Mouse (Mus musculus) hindbrain, postnatal 0 days (tissue): ENCODE data around the gene Lypd4. TPM values are rescaled to one million over a fixed set of nuclear protein-coding genes. Genes with fewer than 3 reads are reported as not detected.
A peak's percentile ranks its signal among the peaks of the same experiment; 100 is the strongest.
"Not testable (repeated sequence)": the region's sequence is repeated elsewhere in the genome, so short reads cannot be mapped to it uniquely, and the experiment has no call there.

ENCODE experiments used
- ATAC-seq: fragments of 200-750 bp; cut with Nextera tagmentation; 2 replicates; pipeline ENCODE4 v1.8.0; 2017; ENCODE audit warnings: mild to moderate bottlenecking, moderate TSS enrichment, moderate library complexity
- DNase-seq: peaks from one replicate; pipeline ENCODE4 v3.0.0-alpha.2; 2015; ENCODE audit warnings: low spot score
- H3K27ac ChIP-seq: fragments of 300-500 bp; sonication (generic); 2 replicates; pipeline ENCODE4 v1.5.1; 2014; ENCODE audit warnings: mild to moderate bottlenecking
- H3K27me3 ChIP-seq: fragments of 300-500 bp; sonication (generic); 2 replicates; pipeline ENCODE4 v1.6.1; 2014; ENCODE audit warnings: low read length, mixed read lengths; ENCODE audit not compliant: insufficient read depth
- H3K36me3 ChIP-seq: fragments of 300-500 bp; sonication (generic); 2 replicates; pipeline ENCODE4 v1.6.1; 2014; ENCODE audit warnings: low read length, mixed read lengths; ENCODE audit not compliant: insufficient read depth
- H3K4me1 ChIP-seq: fragments of 300-500 bp; sonication (generic); 2 replicates; pipeline ENCODE4 v1.6.1; 2014; ENCODE audit warnings: antibody characterized with exemption, low read length, mixed read lengths; ENCODE audit not compliant: insufficient read depth
- H3K4me2 ChIP-seq: fragments of 300-500 bp; sonication (generic); 2 replicates; pipeline ENCODE4 v1.6.1; 2014; ENCODE audit warnings: low read depth, mild to moderate bottlenecking, low read length, moderate library complexity, mixed read lengths
- H3K4me3 ChIP-seq: fragments of 300-500 bp; sonication (generic); 2 replicates; pipeline ENCODE4 v1.5.1; 2014; ENCODE audit warnings: low read length
- H3K9ac ChIP-seq: fragments of 300-500 bp; sonication (generic); replicated peaks from 2 replicates; pipeline ENCODE4 v1.6.1; 2014; ENCODE audit warnings: mild to moderate bottlenecking, low read length, moderate library complexity, mixed read lengths
- H3K9me3 ChIP-seq: fragments of 300-500 bp; sonication (generic); 2 replicates; pipeline ENCODE4 v1.6.1; 2016; ENCODE audit warnings: low read length, mixed read lengths
- CTCF ChIP-seq: IDR thresholded peaks from 2 replicates; pipeline ENCODE4 v1.5.1; 2016; ENCODE audit warnings: antibody characterized with exemption, control low read depth, low read depth
- whole genome bisulfite sequencing: fragments of 180-500 bp; shearing (Covaris S2); extraction: QIAGEN DNeasy Blood & Tissue Kit; methylation state at CpG from one replicate; pipeline ENCODE4 v1.1.7; 2014; 5-methylcytosine and 5-hydroxymethylcytosine counted together
- polyA plus RNA-seq: library from polyadenylated mRNA; unstranded; fragments of >200 nt; fragmentation: Nextera tagmentation; extraction: Ambion mirVana; gene quantifications from 2 replicates; pipeline ENCODE4 v1.2.1, GENCODE M21; 2015
- total RNA-seq: library from RNA; depleted of rRNA; stranded (reverse); fragments of >200 nt; gene quantifications from 2 replicates; pipeline ENCODE4 v1.2.3, GENCODE M21; 2014

Gene Lypd4
- total and polyA plus RNA-seq, 2 experiments from 2014 or later = not detected

DNA sequence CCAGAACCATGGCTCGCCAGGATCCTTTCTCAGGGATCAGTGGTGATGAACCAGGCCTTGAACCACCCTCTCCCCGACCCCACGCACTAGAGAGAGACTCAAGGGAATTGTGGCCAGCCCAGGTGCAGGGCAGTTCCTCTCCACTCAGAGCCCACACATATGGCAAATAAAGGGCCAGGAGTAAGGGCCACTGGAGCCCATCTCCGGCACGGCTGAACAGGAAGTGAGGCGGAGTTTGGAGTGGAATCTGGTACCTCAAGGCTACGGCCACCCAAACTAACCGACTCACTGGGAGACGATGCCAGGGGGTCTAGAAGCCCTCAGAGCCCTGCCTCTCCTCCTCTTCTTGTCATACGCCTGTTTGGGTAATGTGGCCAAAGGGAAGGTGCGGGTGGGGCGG is 27.5 kb upstream of the Lypd4 start, which contains the start of gene Cd79a:
Gene Cd79a, plus strand, starts transcription at position 158 of the 400 bp plus-strand sequence.
- no peaks in the 10 kb centered on the region for H3K27me3 ChIP-seq
- no peaks in the 10 kb centered on the region for H3K36me3 ChIP-seq
- no peak within 1 kb of the TSS for H3K4me3 ChIP-seq
- 86% methylated on average over 12 of the region's 12 CpGs for WGBS
- DNase-seq (no peak), ATAC-seq (no peak)
- no peaks in the 10 kb centered on the region for H3K9me3 ChIP-seq
- no peak within 1 kb of the TSS for H3K4me2 ChIP-seq
- no peak within 1 kb of the TSS for H3K27ac ChIP-seq
- no peak for TF ChIP-seq CTCF
- no peak within 1 kb of the TSS for H3K9ac ChIP-seq
- no peaks in the 10 kb centered on the region for H3K4me1 ChIP-seq

DNA sequence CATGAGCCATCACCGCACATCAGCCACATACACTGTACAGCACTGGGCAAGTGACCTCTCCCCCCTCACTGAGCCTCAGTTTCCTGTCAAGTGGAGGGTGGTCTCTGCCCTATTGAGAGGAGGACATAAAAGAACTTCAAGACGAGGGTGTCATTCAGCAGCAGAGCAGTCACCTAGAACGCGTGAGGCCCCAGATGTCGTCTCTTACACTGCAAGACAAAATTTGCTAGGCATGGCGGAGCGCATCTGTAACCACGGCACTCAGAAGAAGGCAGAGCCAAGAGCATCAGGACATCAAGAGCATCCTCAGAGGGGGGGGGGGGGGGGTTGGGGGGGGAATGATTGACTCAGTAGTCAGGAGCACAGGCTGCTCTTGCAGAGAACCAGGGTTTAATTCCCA is 26.5 kb upstream of the Lypd4 start:
- no peak for DNase-seq
- TF ChIP-seq CTCF = no peak
- 66% methylated on average over 8 of the region's 8 CpGs for WGBS

DNA sequence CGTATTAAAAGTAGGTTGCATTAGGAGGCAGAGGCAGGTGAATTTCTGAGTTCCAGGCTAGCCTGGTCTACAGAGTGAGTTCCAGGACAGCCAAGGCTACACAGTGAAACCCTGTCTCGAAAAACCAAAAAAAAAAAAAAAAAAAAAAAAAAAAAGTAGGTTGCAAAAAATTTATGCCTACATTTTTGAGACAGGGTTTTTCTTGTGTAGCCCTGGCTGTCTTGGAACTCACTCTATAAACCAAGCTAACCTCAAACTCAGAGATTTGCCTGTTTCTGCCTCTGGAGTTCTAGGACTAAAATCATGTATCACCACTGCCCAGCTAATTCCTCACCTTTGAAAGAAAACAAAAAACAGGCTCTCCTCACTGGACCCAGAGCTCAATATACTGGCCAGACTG is 26.0 kb upstream of the Lypd4 start:
- H3K9me3 ChIP-seq, H3K4me3 ChIP-seq, H3K4me1 ChIP-seq, H3K4me2 ChIP-seq, ATAC-seq, H3K27ac ChIP-seq, H3K36me3 ChIP-seq, H3K9ac ChIP-seq, H3K27me3 ChIP-seq, DNase-seq: not testable (repeated sequence)
- 98% methylated on average over 2 of the region's 2 CpGs for WGBS

More for the DNA sequence above, 26.5 kb upstream of the Lypd4 start:
- Histone ChIP-seq H3K27ac (no peak overlapping the region), H3K9me3 (no peaks in the 10 kb centered on the region), H3K4me1 (no peaks in the 10 kb centered on the region), H3K4me3 (no peak overlapping the region), H3K4me2 (no peak overlapping the region), H3K9ac (no peak overlapping the region), H3K36me3 (no peaks in the 10 kb centered on the region), H3K27me3 (no peaks in the 10 kb centered on the region)
- no peak for ATAC-seq

DNA sequence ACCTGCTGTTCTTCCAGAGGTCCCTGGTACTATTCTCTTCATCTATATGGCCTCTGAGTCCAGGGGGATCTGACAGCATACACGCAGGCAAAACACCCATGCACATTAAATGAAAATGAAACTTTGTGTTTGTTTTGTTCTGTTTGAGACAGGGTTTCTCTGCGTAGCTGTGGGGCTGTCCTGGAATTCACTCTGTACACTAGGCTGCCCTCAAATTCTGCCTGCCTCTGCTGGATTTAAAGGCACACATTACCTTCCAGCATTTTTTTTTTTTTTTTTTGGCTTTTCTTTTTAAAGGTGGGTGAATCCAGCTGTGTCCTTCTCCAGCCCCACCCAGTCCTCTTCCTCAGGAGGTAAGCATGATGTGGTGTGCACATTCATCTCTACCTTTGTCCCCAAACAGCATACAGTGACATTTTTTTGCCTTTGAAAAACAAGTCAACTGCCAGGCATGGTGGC is 22.4 kb upstream of the Lypd4 start:
- no peak for ATAC-seq
- no peaks in the 10 kb centered on the region for H3K4me1 ChIP-seq
- no peak for DNase-seq
- H3K4me3 ChIP-seq = no peak overlapping the region
- H3K27ac ChIP-seq = no peak overlapping the region
- no peak overlapping the region for H3K9ac ChIP-seq
- no peaks in the 10 kb centered on the region for H3K9me3 ChIP-seq
- no peaks in the 10 kb centered on the region for H3K27me3 ChIP-seq
- peaks cover 23% of the 10 kb centered on the region for H3K36me3 ChIP-seq
- TF ChIP-seq CTCF = no peak
- 72% methylated on average over 2 of the region's 2 CpGs for WGBS
- no peak overlapping the region for H3K4me2 ChIP-seq

DNA sequence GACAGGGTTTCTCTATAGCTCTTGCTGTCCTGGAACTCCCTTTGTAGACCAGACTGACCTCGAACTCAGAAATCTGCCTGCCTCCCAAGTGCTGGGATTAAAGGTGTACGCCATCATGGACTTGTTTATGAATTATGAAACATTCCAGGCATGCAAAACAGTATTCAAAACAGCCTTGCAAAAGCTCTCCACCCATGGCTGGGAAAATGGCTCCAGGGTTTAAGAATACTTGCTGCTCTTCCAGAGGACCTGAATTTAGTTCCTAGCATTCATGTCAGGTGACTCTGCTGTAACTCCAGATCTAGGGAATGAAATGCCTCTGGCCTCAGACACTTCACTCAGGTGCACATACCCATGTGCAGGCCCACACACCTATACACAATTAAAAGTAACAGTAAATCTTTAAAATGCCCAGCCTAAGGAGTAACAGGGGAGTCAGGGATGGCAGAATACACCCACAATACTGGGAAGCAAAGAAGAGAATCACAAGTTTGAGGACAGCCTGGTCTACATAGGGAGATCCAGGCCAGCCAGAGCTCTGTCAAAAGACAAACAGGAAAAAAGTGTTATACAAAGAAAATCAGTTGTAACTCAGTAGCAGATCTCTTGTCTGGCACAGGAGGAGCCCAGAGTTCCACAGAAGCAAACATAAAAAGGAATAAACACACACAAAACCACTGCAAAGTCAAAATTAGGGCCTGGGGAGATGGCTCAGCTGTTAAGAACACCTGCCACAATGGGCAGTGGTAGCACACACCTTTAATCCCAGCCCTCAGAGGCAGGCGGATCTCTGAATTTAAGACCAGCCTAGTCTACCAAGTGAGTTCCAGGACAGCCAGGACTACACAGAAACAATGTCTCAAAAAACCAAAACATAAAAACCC is 21.7 kb upstream of the Lypd4 start:
- Histone ChIP-seq H3K27me3 (no peaks in the 10 kb centered on the region), H3K4me2 (no peak overlapping the region), H3K9ac (no peak overlapping the region), H3K27ac (no peak overlapping the region), H3K4me1 (0 out of 2 replicates have a peak, but pooled peaks cover 6% of the 10 kb centered on the region), H3K4me3 (no peak overlapping the region), H3K9me3 (no peaks in the 10 kb centered on the region), H3K36me3 (peaks cover 29% of the 10 kb centered on the region)
- 73% methylated on average over 3 of the region's 3 CpGs for WGBS
- TF ChIP-seq CTCF = no peak
- DNase-seq (no peak), ATAC-seq (no peak)

DNA sequence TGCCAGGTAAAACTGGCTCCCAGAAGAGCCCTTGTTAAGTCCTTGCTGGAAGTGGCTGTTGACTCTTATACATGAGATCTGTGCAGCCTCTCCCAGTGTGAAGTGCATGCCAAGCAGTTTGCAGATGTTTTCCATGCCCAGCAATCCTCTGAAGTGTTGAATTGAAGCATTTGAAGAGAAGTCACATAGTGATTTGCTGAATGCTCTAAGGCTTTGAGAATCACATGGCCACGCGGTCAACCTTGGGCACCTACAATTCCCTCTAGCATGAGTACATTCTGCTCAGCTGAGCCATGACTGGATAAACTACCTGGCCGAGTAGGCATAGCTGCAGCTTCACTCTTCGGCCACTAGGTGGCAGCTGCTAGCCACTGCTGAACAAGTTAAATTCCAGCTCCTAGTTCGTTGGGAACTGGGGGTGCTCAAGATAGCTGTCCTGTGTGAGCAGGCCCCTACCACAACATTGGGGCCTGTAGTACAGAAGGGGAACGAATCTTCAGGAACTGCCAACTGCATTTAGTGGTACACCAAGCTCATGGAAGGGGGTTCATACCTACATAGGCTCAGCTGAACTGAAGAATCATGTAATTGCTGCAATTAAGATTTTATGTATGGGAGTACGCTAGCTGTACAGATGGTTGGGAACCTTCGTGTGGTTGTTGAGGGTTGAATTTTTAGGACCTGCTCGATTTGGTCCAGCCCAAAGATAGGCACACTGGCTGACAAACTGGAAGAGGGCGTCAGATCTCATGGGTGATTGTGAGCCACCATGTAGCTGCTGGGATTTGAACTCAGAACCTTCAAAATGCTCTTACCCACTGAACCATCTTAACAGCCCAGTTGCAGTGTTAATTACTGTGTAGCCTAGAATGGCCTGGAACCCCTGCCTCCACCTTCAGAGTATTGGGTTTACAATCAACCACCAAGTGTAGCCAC is 20.8 kb upstream of the Lypd4 start:
- Histone ChIP-seq H3K27ac (no peak overlapping the region), H3K9ac (no peak overlapping the region), H3K4me3 (no peak overlapping the region), H3K4me1 (peaks cover 14% of the 10 kb centered on the region), H3K9me3 (no peaks in the 10 kb centered on the region), H3K27me3 (no peaks in the 10 kb centered on the region), H3K36me3 (peaks cover 34% of the 10 kb centered on the region), H3K4me2 (no peak overlapping the region)
- DNase-seq = peak; percentile 92
- peak; percentile 69 for ATAC-seq
- TF ChIP-seq CTCF = peak; percentile 100
- 29% methylated on average over 10 of the region's 10 CpGs for WGBS
